Mouse (Mus musculus) right cerebral cortex, postnatal 10 days (tissue): Measurements from ENCODE around the gene Saa4.
A peak's percentile ranks its signal among the peaks of the same experiment; 100 is the strongest.
"Not testable (repeated sequence)": the region's sequence is repeated elsewhere in the genome, so short reads cannot be mapped to it uniquely, and the experiment has no call there.

ENCODE experiments used
- DNase-seq, 2 experiments: peaks; one replicate each; pipeline ENCODE4 v3.0.0; 2021; ENCODE audit warnings: low spot score in 2 of 2

Saa4 gene

GRCm38 (mm10) chr7:46716897-46717296, 15.5 kb downstream of the Saa4 start:
- peak in 1 of 2 experiments; percentile 41 for DNase-seq

GRCm38 (mm10) chr7:46715600-46715999, 16.8 kb downstream of the Saa4 start, which contains the start of gene Saa3:
Gene Saa3, minus strand, starts transcription at chr7:46715700.
- no peak for DNase-seq

- DNase-seq: peak; percentile 40 to 69
Measured at GRCm38 (mm10) chr7:46714518-46714917, 17.9 kb downstream of the Saa4 start.

- DNase-seq: no peak
Measured at GRCm38 (mm10) chr7:46712250-46712649, 20.2 kb downstream of the Saa4 start.

GRCm38 (mm10) chr7:46710390-46710844, 22.0 kb downstream of the Saa4 start, which contains the start of gene Saal1:
Gene Saal1, minus strand, starts transcription at chr7:46710680.
- peak; percentile 89 to 92 for DNase-seq

- DNase-seq: no peak
Measured at GRCm38 (mm10) chr7:46700521-46701025, 31.8 kb downstream of the Saa4 start.

GRCm38 (mm10) chr7:46696754-46697153, 35.6 kb downstream of the Saa4 start:
- no peak for DNase-seq

GRCm38 (mm10) chr7:46686827-46687226, 45.6 kb downstream of the Saa4 start:
- no peak for DNase-seq

- no peak for DNase-seq
Measured at GRCm38 (mm10) chr7:46680732-46681131, 51.7 kb downstream of the Saa4 start.

GRCm38 (mm10) chr7:46679044-46679443, 53.4 kb downstream of the Saa4 start:
- DNase-seq: not testable (repeated sequence)

GRCm38 (mm10) chr7:46678417-46678816, 54.0 kb downstream of the Saa4 start:
- no peak for DNase-seq
